Mouse (Mus musculus): Measurements from ENCODE around the gene Slc52a3. TPM values are rescaled to one million over a fixed set of nuclear protein-coding genes. Genes with fewer than 3 reads are reported as not detected.

Slc52a3 gene
- polyA plus RNA-seq, 2 experiments: 0.73 to 0.74 TPM

GRCm38 (mm10) chr2:152007783-152008182 lies 11.5 kb downstream of the Slc52a3 start:
- Histone ChIP-seq H3K27ac (no peak overlapping the region), H3K4me1 (replicated peaks; ENCODE audit: control insufficient read depth in 2 of 2, insufficient read depth in 2 of 2, low read length in 1 of 2) (no peaks in the 10 kb centered on the region; a peak in 1 of 4 replicates), H3K4me3 (ENCODE audit: insufficient read depth in 1 of 2, low read depth in 2 of 2, low read length in 2 of 2) (no peak overlapping the region), H3K27me3 (ENCODE audit: control insufficient read depth, insufficient read depth, low read length) (no peaks in the 10 kb centered on the region), H3K9me3 (ENCODE audit: control insufficient read depth, low read length) (no peaks in the 10 kb centered on the region), H3K36me3 (replicated peaks; ENCODE audit: control insufficient read depth, insufficient read depth, low read depth) (no peaks in the 10 kb centered on the region), H3K4me2 (ENCODE audit: low read depth) (no peak overlapping the region), H3K9ac (replicated peaks) (no peak overlapping the region)
- WGBS (ENCODE audit: insufficient replicate concordance): 54% methylated on average over 10 of the region's 10 CpGs
- ATAC-seq (ENCODE audit: insufficient read depth) (no peak), DNase-seq (ENCODE audit: low read depth in 3 of 3, low spot score in 3 of 3) (no peak)
- TF ChIP-seq EP300 (IDR thresholded peaks at IDR 0.05; ENCODE audit: low read depth): no peak
- TF ChIP-seq CTCF (IDR thresholded peaks at IDR 0.05; ENCODE audit: low read depth): peak; percentile 67

GRCm38 (mm10) chr2:152009061-152009779 lies 12.9 kb downstream of the Slc52a3 start:
- Histone ChIP-seq H3K27ac (no peak overlapping the region), H3K4me3 (ENCODE audit: insufficient read depth in 1 of 2, low read depth in 2 of 2, low read length in 2 of 2) (no peak overlapping the region), H3K4me2 (ENCODE audit: low read depth) (no peak overlapping the region), H3K4me1 (replicated peaks; ENCODE audit: control insufficient read depth in 2 of 2, insufficient read depth in 2 of 2, low read length in 1 of 2) (no peaks in the 10 kb centered on the region; a peak in 1 of 4 replicates), H3K27me3 (ENCODE audit: control insufficient read depth, insufficient read depth, low read length) (no peaks in the 10 kb centered on the region), H3K9me3 (ENCODE audit: control insufficient read depth, low read length) (no peaks in the 10 kb centered on the region), H3K36me3 (replicated peaks; ENCODE audit: control insufficient read depth, insufficient read depth, low read depth) (no peaks in the 10 kb centered on the region), H3K9ac (replicated peaks) (no peak overlapping the region)
- no peak for TF ChIP-seq CTCF (IDR thresholded peaks at IDR 0.05; ENCODE audit: low read depth)
- TF ChIP-seq EP300 (IDR thresholded peaks at IDR 0.05; ENCODE audit: low read depth): no peak
- ATAC-seq (ENCODE audit: insufficient read depth) (no peak), DNase-seq (ENCODE audit: low read depth in 3 of 3, low spot score in 3 of 3) (no peak)
- 47% methylated on average over 15 of the region's 15 CpGs for WGBS (ENCODE audit: insufficient replicate concordance)

- Histone ChIP-seq H3K9ac (replicated peaks) (no peak overlapping the region), H3K27me3 (ENCODE audit: control insufficient read depth, insufficient read depth, low read length) (no peaks in the 10 kb centered on the region), H3K36me3 (replicated peaks; ENCODE audit: control insufficient read depth, insufficient read depth, low read depth) (no peaks in the 10 kb centered on the region), H3K4me2 (ENCODE audit: low read depth) (no peak overlapping the region), H3K4me1 (replicated peaks; ENCODE audit: control insufficient read depth in 2 of 2, insufficient read depth in 2 of 2, low read length in 1 of 2) (no peaks in the 10 kb centered on the region; a peak in 1 of 4 replicates), H3K27ac (no peak overlapping the region), H3K9me3 (ENCODE audit: control insufficient read depth, low read length) (no peaks in the 10 kb centered on the region), H3K4me3 (ENCODE audit: insufficient read depth in 1 of 2, low read depth in 2 of 2, low read length in 2 of 2) (no peak overlapping the region)
- DNase-seq (ENCODE audit: low read depth in 3 of 3, low spot score in 3 of 3): no peak
- TF ChIP-seq CTCF (IDR thresholded peaks at IDR 0.05; ENCODE audit: low read depth) (no peak), EP300 (IDR thresholded peaks at IDR 0.05; ENCODE audit: low read depth) (no peak)
- no peak for ATAC-seq (ENCODE audit: insufficient read depth)
- WGBS (ENCODE audit: insufficient replicate concordance): 36% methylated on average over 9 of the region's 9 CpGs
These were observed 13.9 kb downstream of the Slc52a3 start for GRCm38 (mm10) chr2:152010251-152010650.

GRCm38 (mm10) chr2:152010661-152011060 lies 14.3 kb downstream of the Slc52a3 start:
- Histone ChIP-seq H3K9ac (replicated peaks) (no peak overlapping the region), H3K27me3 (ENCODE audit: control insufficient read depth, insufficient read depth, low read length) (no peaks in the 10 kb centered on the region), H3K4me3 (ENCODE audit: insufficient read depth in 1 of 2, low read depth in 2 of 2, low read length in 2 of 2) (no peak overlapping the region), H3K9me3 (ENCODE audit: control insufficient read depth, low read length) (no peaks in the 10 kb centered on the region), H3K27ac (no peak overlapping the region), H3K4me2 (ENCODE audit: low read depth) (no peak overlapping the region), H3K4me1 (replicated peaks; ENCODE audit: control insufficient read depth in 2 of 2, insufficient read depth in 2 of 2, low read length in 1 of 2) (no peaks in the 10 kb centered on the region; a peak in 1 of 4 replicates), H3K36me3 (replicated peaks; ENCODE audit: control insufficient read depth, insufficient read depth, low read depth) (no peaks in the 10 kb centered on the region)
- no peak for ATAC-seq (ENCODE audit: insufficient read depth)
- DNase-seq (ENCODE audit: low read depth in 3 of 3, low spot score in 3 of 3): no peak
- TF ChIP-seq CTCF (IDR thresholded peaks at IDR 0.05; ENCODE audit: low read depth): no peak
- no peak for TF ChIP-seq EP300 (IDR thresholded peaks at IDR 0.05; ENCODE audit: low read depth)
- 61% methylated on average over 7 of the region's 7 CpGs for WGBS (ENCODE audit: insufficient replicate concordance)

- Histone ChIP-seq H3K9me3 (ENCODE audit: control insufficient read depth, low read length) (no peaks in the 10 kb centered on the region), H3K27me3 (ENCODE audit: control insufficient read depth, insufficient read depth, low read length) (no peaks in the 10 kb centered on the region), H3K9ac (replicated peaks) (no peak overlapping the region), H3K27ac (no peak overlapping the region), H3K4me3 (ENCODE audit: insufficient read depth in 1 of 2, low read depth in 2 of 2, low read length in 2 of 2) (no peak overlapping the region), H3K36me3 (replicated peaks; ENCODE audit: control insufficient read depth, insufficient read depth, low read depth) (no peaks in the 10 kb centered on the region), H3K4me2 (ENCODE audit: low read depth) (no peak overlapping the region), H3K4me1 (replicated peaks; ENCODE audit: control insufficient read depth in 2 of 2, insufficient read depth in 2 of 2, low read length in 1 of 2) (no peaks in the 10 kb centered on the region; a peak in 1 of 4 replicates)
- 39% methylated on average over 2 of the region's 2 CpGs for WGBS (ENCODE audit: insufficient replicate concordance)
- no peak for TF ChIP-seq EP300 (IDR thresholded peaks at IDR 0.05; ENCODE audit: low read depth)
- TF ChIP-seq CTCF (IDR thresholded peaks at IDR 0.05; ENCODE audit: low read depth): peak; percentile 24; the same call in 1 of the 2 replicates
- ATAC-seq (ENCODE audit: insufficient read depth): no peak
- no peak for DNase-seq (ENCODE audit: low read depth in 3 of 3, low spot score in 3 of 3)
These were observed 15.4 kb downstream of the Slc52a3 start for GRCm38 (mm10) chr2:152011724-152012123.

All from liver, embryonic 14.5 days (tissue).